Mouse (Mus musculus) E14TG2a.4 (cell line): ENCODE measurements around the gene Olfr812.
"Not testable (repeated sequence)": the region's sequence is repeated elsewhere in the genome, so short reads cannot be mapped to it uniquely, and the experiment has no call there.

Source experiments
- CTCF ChIP-seq: conservative IDR thresholded peaks from 2 replicates; pipeline ENCODE4 v1.5.1; 2014; ENCODE audit warnings: low read length
- POU5F1 ChIP-seq: IDR thresholded peaks from 2 replicates; pipeline ENCODE4 v1.6.1; 2014; ENCODE audit warnings: low read length, borderline replicate concordance

- TF ChIP-seq CTCF, POU5F1: not testable (repeated sequence)
Observed at GRCm38 (mm10) chr10:129879751-129880150, 33.9 kb upstream of the Olfr812 start, which contains the start of gene Olfr814.
